Mouse (Mus musculus): ENCODE measurements at regions not wholly inside any gene's neighbourhood (a gene's known extent, or its start where the extent isn't known, plus 50 kb on each side); places are given as distances from the start of the nearest gene placed in this dataset.

GRCm38 (mm10) chr3:154458208-154458607 is 127.7 kb upstream of the Lhx8 start:
- no peak for TF ChIP-seq MAFK (IDR thresholded peaks at IDR 0.05; ENCODE audit: insufficient read depth, low read depth, low read length)
- TF ChIP-seq CHD2 (IDR thresholded peaks at IDR 0.05; ENCODE audit: low read depth, low read length): no peak
- no peak for TF ChIP-seq ZC3H11A (IDR thresholded peaks at IDR 0.05; ENCODE audit: borderline replicate concordance, low read depth, low read length)

Measured in ES-E14 (cell line).